Mouse (Mus musculus) intestine, postnatal 0 days (tissue): ENCODE measurements around the gene Gm9. TPM values are rescaled to one million over a fixed set of nuclear protein-coding genes. Genes with fewer than 3 reads are reported as not detected.
"Not testable (repeated sequence)": the region's sequence is repeated elsewhere in the genome, so short reads cannot be mapped to it uniquely, and the experiment has no call there.

Source experiments
- ATAC-seq: fragments of 200-750 bp; cut with Nextera tagmentation; 2 replicates; pipeline ENCODE4 v1.8.0; 2017; ENCODE audit warnings: mild to moderate bottlenecking, moderate TSS enrichment, moderate library complexity
- H3K27ac ChIP-seq: fragments of 300-500 bp; sonication (generic); 2 replicates; pipeline ENCODE4 v1.5.1; 2014; ENCODE audit warnings: mild to moderate bottlenecking, low read depth, low read length, moderate library complexity
- H3K27me3 ChIP-seq: fragments of 300-500 bp; sonication (generic); replicated peaks from 2 replicates; pipeline ENCODE4 v1.6.1; 2014; ENCODE audit warnings: low read length, mixed read lengths; ENCODE audit not compliant: control insufficient read depth, insufficient read depth
- H3K36me3 ChIP-seq: fragments of 300-500 bp; sonication (generic); 2 replicates; pipeline ENCODE4 v1.6.1; 2014; ENCODE audit warnings: mild to moderate bottlenecking, moderate library complexity; ENCODE audit not compliant: control insufficient read depth, insufficient read depth
- H3K4me1 ChIP-seq: fragments of 300-500 bp; sonication (generic); replicated peaks from 2 replicates; pipeline ENCODE4 v1.6.1; 2014; ENCODE audit warnings: antibody characterized with exemption, low read length, mixed read lengths; ENCODE audit not compliant: control insufficient read depth, insufficient read depth
- H3K4me2 ChIP-seq: fragments of 300-500 bp; sonication (generic); replicated peaks from 2 replicates; pipeline ENCODE4 v1.6.1; 2014; ENCODE audit warnings: low read depth, mild to moderate bottlenecking, moderate library complexity
- H3K4me3 ChIP-seq: fragments of 300-500 bp; sonication (generic); 2 replicates; pipeline ENCODE4 v1.5.1; 2014; ENCODE audit warnings: low read depth, low read length
- H3K9ac ChIP-seq: fragments of 300-500 bp; sonication (generic); 2 replicates; pipeline ENCODE4 v1.6.1; 2014; ENCODE audit warnings: mild to moderate bottlenecking, low read depth, low read length
- H3K9me3 ChIP-seq: fragments of 300-500 bp; sonication (generic); 2 replicates; pipeline ENCODE4 v1.6.1; 2016; ENCODE audit warnings: mixed run types; ENCODE audit not compliant: control insufficient read depth
- CTCF ChIP-seq: sonication (generic); IDR thresholded peaks from 2 replicates; pipeline ENCODE4 v1.5.1; 2016; ENCODE audit warnings: low read depth, mild to moderate bottlenecking, control low read depth, antibody characterized with exemption, moderate library complexity
- WGBS: fragments of 180-500 bp; shearing (Covaris S2); extraction: QIAGEN DNeasy Blood & Tissue Kit; methylation state at CpG from one replicate; pipeline ENCODE4 v1.1.7; 2014; 5-methylcytosine and 5-hydroxymethylcytosine counted together
- polyA plus RNA-seq: library from polyadenylated mRNA; unstranded; fragments of >200 nt; fragmentation: Nextera tagmentation; extraction: Ambion mirVana; gene quantifications from 2 replicates; pipeline ENCODE4 v1.2.1, GENCODE M21; 2015

Gene Gm9
- polyA plus RNA-seq, 1 experiment from 2014 or later, result not detected

DNA sequence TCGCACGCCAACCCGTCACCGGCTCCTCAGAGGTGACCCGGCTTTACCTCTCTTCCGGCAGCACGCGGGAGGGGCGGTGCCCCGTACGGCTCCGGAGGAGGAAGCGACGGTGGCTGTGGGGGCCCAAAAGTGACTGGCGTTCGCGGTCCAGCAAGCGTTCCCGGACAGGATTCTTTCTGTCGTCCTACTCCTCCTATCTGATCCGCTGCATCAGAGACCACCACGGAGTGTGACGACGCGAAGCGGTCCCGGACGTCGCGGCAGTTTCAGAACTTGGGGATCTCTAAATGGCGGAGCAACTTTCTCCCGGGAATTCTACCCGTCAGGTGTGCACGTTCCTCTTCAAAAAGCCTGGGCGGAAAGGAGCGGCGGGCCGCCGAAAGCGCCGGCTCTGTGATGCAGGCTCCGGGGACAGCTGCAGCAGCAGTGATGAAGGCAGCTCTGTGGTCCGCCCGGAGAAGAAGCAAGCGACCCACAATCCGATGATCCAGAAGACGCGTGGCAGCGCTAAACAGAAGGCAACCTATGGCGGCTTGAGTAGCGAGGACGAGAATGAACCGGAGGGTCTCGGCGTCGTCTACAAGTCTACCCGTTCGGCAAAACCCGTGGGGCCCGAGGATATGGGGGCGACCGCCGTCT, 19.6 kb downstream of the Gm9 start, which contains the start of the genes Ndufa1 and Rnf113a1:
Gene Ndufa1 (minus strand): TSS at position 59 of the 639 bp plus-strand sequence.
Gene Rnf113a1 (plus strand): TSS at position 141 of the 639 bp plus-strand sequence.
- Histone ChIP-seq H3K36me3 (no peaks in the 10 kb centered on the region), H3K9ac (peak within 1 kb of the TSS; percentile 31; the same call in 1 of the 2 replicates), H3K27ac (peak within 1 kb of the TSS; percentile 41; the same call in 1 of the 2 replicates), H3K27me3 (no peaks in the 10 kb centered on the region), H3K4me2 (peak within 1 kb of the TSS; percentile 67), H3K4me3 (peak within 1 kb of the TSS; percentile 56), H3K4me1 (no peaks in the 10 kb centered on the region), H3K9me3 (no peaks in the 10 kb centered on the region)
- WGBS, result 16% methylated on average over 63 of the region's 63 CpGs
- ATAC-seq, result peak; percentile 87
- TF ChIP-seq CTCF, result no peak

DNA sequence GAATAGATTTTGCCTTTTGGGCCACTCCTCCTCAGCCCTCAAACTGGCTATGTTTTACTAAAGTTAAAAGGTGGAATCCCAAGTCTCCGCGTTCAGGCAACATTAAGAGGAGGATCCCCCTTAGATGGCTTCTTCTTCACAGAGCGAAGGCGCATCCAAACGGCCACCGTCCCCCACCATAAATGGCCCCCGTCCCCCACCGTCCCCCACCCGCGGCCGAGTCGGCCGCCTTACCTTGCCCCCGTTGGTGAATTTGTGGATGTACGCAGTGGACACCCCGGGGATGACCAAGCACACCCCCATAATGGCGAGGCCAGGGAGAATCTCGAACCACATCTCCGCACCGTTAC, 20.1 kb downstream of the Gm9 start:
- Histone ChIP-seq H3K4me2 (peak overlapping the region; percentile 67), H3K4me3 (peak overlapping the region; percentile 56), H3K36me3 (no peaks in the 10 kb centered on the region), H3K4me1 (no peaks in the 10 kb centered on the region), H3K27ac (no peak overlapping the region), H3K27me3 (no peaks in the 10 kb centered on the region), H3K9me3 (no peaks in the 10 kb centered on the region), H3K9ac (peak overlapping the region; percentile 31; the same call in 1 of the 2 replicates)
- 25% methylated on average over 20 of the region's 20 CpGs for WGBS
- TF ChIP-seq CTCF, result no peak
- ATAC-seq, result no peak

DNA sequence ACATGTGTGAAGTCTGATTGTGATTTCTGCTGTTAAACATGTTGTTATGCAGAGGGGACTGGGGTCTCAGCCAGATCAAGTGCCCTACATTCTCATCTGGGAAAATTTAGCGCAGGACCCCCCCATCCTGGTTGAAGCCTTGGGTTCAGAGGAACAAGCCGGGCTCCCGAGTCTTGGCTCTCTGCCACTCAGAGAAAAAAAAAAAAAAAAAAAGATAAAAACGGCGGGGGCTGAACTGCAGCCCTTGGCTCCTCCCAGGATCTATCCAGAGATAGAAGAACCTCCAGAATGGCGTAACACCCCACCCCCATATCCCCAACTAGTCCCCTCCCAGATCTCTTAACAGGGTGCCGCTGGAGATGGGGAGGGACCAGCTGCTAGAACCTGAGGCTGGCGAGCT, 26.4 kb downstream of the Gm9 start:
- H3K4me3 ChIP-seq, H3K27ac ChIP-seq, H3K36me3 ChIP-seq, H3K4me2 ChIP-seq, H3K9me3 ChIP-seq, H3K27me3 ChIP-seq, ATAC-seq, H3K4me1 ChIP-seq, H3K9ac ChIP-seq: not testable (repeated sequence)
- WGBS, result 63% methylated on average over 8 of the region's 8 CpGs

DNA sequence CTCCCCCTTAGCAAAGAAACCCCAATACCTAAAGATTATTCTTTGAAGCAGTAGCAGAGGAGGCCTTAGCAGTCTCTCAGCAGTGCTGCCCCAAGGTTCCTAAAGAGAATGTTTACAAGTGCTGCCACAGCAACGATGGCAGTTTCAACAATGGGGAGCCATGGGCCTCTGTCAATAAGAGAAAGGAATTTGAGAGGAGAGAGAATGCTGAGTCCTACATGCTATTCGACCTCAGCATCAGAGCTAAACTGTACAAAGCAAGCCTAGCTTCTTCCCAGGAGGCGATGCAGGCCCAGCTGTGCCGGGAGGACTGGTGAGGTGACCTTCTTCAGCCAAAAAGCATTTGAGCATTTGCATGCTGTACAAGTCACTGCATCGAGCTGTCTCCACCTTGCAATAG, 42.1 kb downstream of the Gm9 start, which contains the start of gene Akap14:
Gene Akap14 (minus strand): TSS at position 101 of the 400 bp plus-strand sequence.
- ATAC-seq, result no peak
- TF ChIP-seq CTCF, result no peak

DNA sequence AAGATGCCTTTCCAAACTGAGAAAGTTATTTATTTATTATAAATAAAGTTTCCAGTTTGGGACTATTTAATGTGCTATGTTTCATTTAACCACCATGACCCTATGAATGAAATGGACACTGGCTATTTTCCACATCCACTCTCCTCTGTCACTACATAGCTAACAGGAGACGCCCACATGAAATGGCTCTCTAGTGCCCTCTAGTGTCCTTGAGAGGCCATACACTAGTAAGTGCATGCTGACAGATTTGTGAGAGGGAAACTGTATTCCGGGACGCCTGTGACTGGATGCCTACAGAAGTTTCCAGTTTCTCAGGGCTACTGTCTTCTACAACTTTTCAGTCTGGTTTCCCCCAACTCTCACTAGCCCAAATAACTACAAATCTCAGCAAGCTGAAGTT, 43.8 kb downstream of the Gm9 start:
- H3K4me2 ChIP-seq, result no peak overlapping the region
- no peaks in the 10 kb centered on the region for H3K27me3 ChIP-seq
- H3K9me3 ChIP-seq, result no peaks in the 10 kb centered on the region
- no peak for ATAC-seq
- H3K36me3 ChIP-seq, result no peaks in the 10 kb centered on the region
- no peak overlapping the region for H3K9ac ChIP-seq
- H3K4me1 ChIP-seq, result no peaks in the 10 kb centered on the region
- no peak overlapping the region for H3K27ac ChIP-seq
- no peak overlapping the region for H3K4me3 ChIP-seq
- 38% methylated on average over 3 of the region's 3 CpGs for WGBS
- peak; percentile 78 for TF ChIP-seq CTCF

More for the DNA sequence above, 42.1 kb downstream of the Gm9 start, which contains the start of gene Akap14:
- H3K27ac ChIP-seq, result no peak within 1 kb of the TSS
- H3K9me3 ChIP-seq, result no peaks in the 10 kb centered on the region
- no peak within 1 kb of the TSS for H3K4me2 ChIP-seq
- H3K9ac ChIP-seq, result no peak within 1 kb of the TSS
- no peaks in the 10 kb centered on the region for H3K36me3 ChIP-seq
- no peaks in the 10 kb centered on the region for H3K27me3 ChIP-seq
- WGBS, result 33% methylated on average over 5 of the region's 5 CpGs
- no peaks in the 10 kb centered on the region for H3K4me1 ChIP-seq
- H3K4me3 ChIP-seq, result no peak within 1 kb of the TSS

DNA sequence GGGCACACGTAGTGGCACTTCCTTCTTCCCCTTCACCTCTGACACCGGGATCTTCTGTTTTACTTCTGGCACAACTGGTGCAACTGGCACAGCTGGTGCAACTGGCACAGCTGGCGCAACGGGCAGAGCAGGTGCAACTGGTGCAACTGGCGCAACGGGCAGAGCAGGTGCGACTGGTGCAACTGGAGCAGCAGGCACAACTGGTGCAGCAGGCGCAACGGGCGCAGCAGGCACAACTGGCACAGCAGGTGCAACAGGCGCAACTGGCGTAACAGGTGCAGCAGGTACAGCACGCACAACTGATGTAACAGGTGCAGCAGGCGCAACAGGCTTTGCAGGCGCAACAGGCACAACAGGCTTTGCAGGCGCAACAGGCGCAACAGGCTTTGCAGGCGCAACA, 47.7 kb downstream of the Gm9 start:
- no peak overlapping the region for H3K27ac ChIP-seq
- H3K4me3 ChIP-seq, result no peak overlapping the region
- WGBS, result 79% methylated on average over 18 of the region's 18 CpGs
- no peak for ATAC-seq
- H3K27me3 ChIP-seq, result no peaks in the 10 kb centered on the region
- no peak overlapping the region for H3K4me2 ChIP-seq
- no peaks in the 10 kb centered on the region for H3K36me3 ChIP-seq
- H3K4me1 ChIP-seq, result no peaks in the 10 kb centered on the region
- no peaks in the 10 kb centered on the region for H3K9me3 ChIP-seq
- no peak for TF ChIP-seq CTCF
- no peak overlapping the region for H3K9ac ChIP-seq

DNA sequence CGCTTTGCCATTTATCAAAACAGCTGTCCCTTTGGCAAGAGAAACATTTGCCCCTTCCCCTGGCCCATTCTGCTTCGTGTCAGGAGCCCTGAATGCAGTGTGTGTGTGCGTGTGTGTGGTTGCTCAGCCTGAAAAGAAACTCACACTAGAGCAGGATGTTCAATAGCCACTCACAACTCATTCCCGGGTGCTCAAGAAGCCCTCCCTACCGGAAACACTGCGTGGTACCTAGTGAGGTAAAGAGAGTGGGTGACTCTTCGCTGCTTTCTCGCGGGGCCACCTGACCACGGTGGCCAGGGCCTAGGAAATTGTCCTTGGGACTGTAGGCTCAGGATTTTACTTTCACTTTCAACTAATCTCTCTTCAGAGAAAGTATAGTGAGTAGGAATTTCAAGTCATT, 49.7 kb downstream of the Gm9 start:
- H3K9ac ChIP-seq, result no peak overlapping the region
- H3K27me3 ChIP-seq, result no peaks in the 10 kb centered on the region
- H3K4me2 ChIP-seq, result no peak overlapping the region
- no peak overlapping the region for H3K4me3 ChIP-seq
- no peak for ATAC-seq
- H3K9me3 ChIP-seq, result no peaks in the 10 kb centered on the region
- H3K27ac ChIP-seq, result no peak overlapping the region
- H3K36me3 ChIP-seq, result no peaks in the 10 kb centered on the region
- H3K4me1 ChIP-seq, result no peaks in the 10 kb centered on the region
- WGBS, result 67% methylated on average over 10 of the region's 10 CpGs
- no peak for TF ChIP-seq CTCF

Other genes with a start within 250 kb of the Gm9 start
- gene Sept6, start 219.2 kb downstream of the Gm9 start, polyA plus RNA-seq, result 5.7 and 6.6 TPM in 2 replicates
- gene Sowahd, start 162.2 kb downstream of the Gm9 start, polyA plus RNA-seq, result not detected in 2 replicates
- 425 and 450 TPM in 2 replicates for gene Rpl39, start 125.6 kb downstream of the Gm9 start, polyA plus RNA-seq
- gene Upf3b, start 100.7 kb downstream of the Gm9 start, polyA plus RNA-seq, result 9.6 and 11.4 TPM in 2 replicates
- 9.1 and 11.6 TPM in 2 replicates for gene Nkap, start 84.2 kb downstream of the Gm9 start, polyA plus RNA-seq
- 0.10 TPM in 1 of 2 replicates, not detected in the other for gene Akap14, start 42.2 kb downstream of the Gm9 start, polyA plus RNA-seq
- gene Ndufa1, start 19.9 kb downstream of the Gm9 start, polyA plus RNA-seq, result 676 and 731 TPM in 2 replicates
- 6.1 and 7.1 TPM in 2 replicates for gene Rnf113a1, start 19.8 kb downstream of the Gm9 start, polyA plus RNA-seq
- not detected in 2 replicates for gene Rhox1, start 11.2 kb upstream of the Gm9 start, polyA plus RNA-seq
- gene Rhox2a, start 33.9 kb upstream of the Gm9 start, polyA plus RNA-seq, result not detected in 2 replicates
- not detected in 2 replicates for gene Rhox3a, start 38.9 kb upstream of the Gm9 start, polyA plus RNA-seq
- gene Rhox4a, start 54.3 kb upstream of the Gm9 start, polyA plus RNA-seq, result not detected in 2 replicates
- not detected in 2 replicates for gene Rhox3a2, start 169.0 kb upstream of the Gm9 start, polyA plus RNA-seq
- not detected in 2 replicates for gene Rhox4a2, start 179.8 kb upstream of the Gm9 start, polyA plus RNA-seq
- gene Rhox2b, start 201.0 kb upstream of the Gm9 start, polyA plus RNA-seq, result not detected in 2 replicates
- gene Rhox4b, start 221.5 kb upstream of the Gm9 start, polyA plus RNA-seq, result not detected in 2 replicates
- gene Rhox2c, start 242.6 kb upstream of the Gm9 start, polyA plus RNA-seq, result not detected in 2 replicates
- gene Rhox3c, start 247.5 kb upstream of the Gm9 start, polyA plus RNA-seq, result not detected in 2 replicates